Mouse (Mus musculus): ENCODE data around the gene Tcap. TPM values are rescaled to one million over a fixed set of nuclear protein-coding genes. Genes with fewer than 3 reads are reported as not detected.

Tcap gene
- polyA plus RNA-seq, 1 experiment from 2014 or later = not detected

DNA sequence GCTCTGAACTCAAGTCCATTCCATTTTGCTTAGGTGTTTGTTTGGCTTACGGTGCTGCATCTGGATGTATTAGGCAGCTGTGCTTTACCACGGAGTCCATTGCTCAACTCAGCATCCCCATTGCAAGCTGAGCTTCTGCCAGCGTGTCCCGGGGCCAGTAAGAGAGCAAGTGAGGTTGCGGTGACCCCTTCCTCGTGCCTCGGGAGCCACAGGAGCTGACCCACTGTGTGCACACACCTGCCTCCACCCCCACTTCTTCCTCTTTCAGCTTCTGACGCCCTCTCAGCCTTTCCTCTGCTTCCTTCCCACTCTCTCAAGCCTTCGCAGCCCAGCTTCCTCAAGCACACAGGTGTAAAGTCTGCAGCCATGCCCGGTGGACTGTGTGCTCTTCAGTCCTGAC, 17.3 kb upstream of the Tcap start:
- no peaks in the 10 kb centered on the region for H3K27me3 ChIP-seq
- ATAC-seq = no peak
- TF ChIP-seq CTCF (IDR thresholded peaks at IDR 0.05) = no peak
- POLR2A ChIA-PET = interaction anchor here (2.9 kb wide), 1 partner anchor 8 kb away, joined by 10 read pairs; the partner anchor contains the start of gene Stard3
- no peak for DNase-seq (ENCODE audit: low read depth, low spot score)
- CTCF ChIA-PET = interaction anchor here (1.4 to 4.3 kb wide), 3 partner anchors 11 to 125 kb away, joined by 4 to 25 read pairs (median 10); no protein-coding TSS in a partner anchor
- in situ Hi-C loops (cut with MboI; ENCODE audit: low pct_unique_long_range_greater_than_20kb) = no loop called here

DNA sequence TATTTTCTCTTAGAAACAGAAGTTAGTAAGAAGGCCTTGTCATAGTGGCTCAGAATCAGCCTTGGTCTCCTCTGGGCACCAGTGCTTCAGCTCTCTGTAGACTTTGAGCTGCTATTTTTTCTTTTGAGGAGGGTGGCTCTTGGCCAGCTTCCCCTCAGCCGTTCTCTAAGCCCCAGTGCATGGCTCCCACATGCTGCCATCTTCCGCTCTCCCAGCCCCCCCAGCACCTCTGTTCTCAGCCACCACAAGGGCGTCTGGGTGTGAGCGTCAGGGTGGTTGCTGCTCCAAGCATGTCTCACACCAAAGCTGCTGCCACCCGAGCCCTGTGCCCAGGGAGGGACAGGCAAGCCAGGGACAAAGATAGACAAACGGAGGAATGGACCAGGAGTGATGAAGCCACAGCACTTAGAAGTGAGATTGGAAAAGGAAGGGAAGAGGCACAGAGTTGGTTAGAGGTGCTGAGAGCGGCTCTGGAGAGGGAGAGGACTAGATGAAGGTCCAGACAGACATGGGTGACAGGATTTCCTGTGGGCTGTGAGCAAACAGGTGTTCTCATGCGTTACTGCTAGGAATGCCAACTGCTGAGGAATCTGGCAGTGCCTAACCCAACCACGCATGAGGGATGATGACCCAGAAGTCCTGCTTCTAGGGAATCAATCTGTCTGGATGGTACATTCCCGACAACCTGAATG, 16.3 kb upstream of the Tcap start:
- no peak for DNase-seq (ENCODE audit: low read depth, low spot score)
- CTCF ChIA-PET = interaction anchor here (0.8 to 4.3 kb wide), 5 partner anchors 10 to 127 kb away, joined by 3 to 25 read pairs (median 4); no protein-coding TSS in a partner anchor
- ATAC-seq = no peak
- in situ Hi-C loops (cut with MboI; ENCODE audit: low pct_unique_long_range_greater_than_20kb) = no loop called here
- H3K27me3 ChIP-seq = no peaks in the 10 kb centered on the region
- TF ChIP-seq CTCF (IDR thresholded peaks at IDR 0.05) = no peak
- POLR2A ChIA-PET = interaction anchor here (2.9 kb wide), 1 partner anchor 9 kb away, joined by 10 read pairs; the partner anchor contains the start of gene Stard3

DNA sequence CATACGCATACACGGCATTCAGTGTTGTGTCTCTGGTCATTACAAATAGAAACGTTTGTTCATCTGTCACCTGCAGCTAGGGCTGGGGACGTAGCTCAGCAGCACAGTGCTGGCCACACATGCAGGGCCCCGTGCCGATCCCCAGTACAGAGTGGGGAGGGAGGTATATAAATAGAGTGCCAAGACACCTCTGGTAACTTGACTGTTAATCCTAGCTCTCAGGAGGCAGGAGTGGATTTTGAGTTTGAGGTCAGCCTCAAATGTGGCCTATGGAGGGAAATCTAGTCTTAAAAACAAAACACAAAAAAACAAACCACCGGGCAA, 15.8 kb upstream of the Tcap start:
- POLR2A ChIA-PET = interaction anchor here (0.5 to 2.9 kb wide), 2 partner anchors 9 to 560 kb away, joined by 4 to 10 read pairs; partner anchors contain the start of gene Stard3
- no peak for TF ChIP-seq CTCF (IDR thresholded peaks at IDR 0.05)
- ATAC-seq (no peak), DNase-seq (ENCODE audit: low read depth, low spot score) (no peak)
- CTCF ChIA-PET = interaction anchor here (0.8 to 4.3 kb wide), 5 partner anchors 9 to 25 kb away, joined by 3 to 25 read pairs (median 7); no protein-coding TSS in a partner anchor
- in situ Hi-C loops (cut with MboI; ENCODE audit: low pct_unique_long_range_greater_than_20kb) = no loop called here
- no peaks in the 10 kb centered on the region for H3K27me3 ChIP-seq

DNA sequence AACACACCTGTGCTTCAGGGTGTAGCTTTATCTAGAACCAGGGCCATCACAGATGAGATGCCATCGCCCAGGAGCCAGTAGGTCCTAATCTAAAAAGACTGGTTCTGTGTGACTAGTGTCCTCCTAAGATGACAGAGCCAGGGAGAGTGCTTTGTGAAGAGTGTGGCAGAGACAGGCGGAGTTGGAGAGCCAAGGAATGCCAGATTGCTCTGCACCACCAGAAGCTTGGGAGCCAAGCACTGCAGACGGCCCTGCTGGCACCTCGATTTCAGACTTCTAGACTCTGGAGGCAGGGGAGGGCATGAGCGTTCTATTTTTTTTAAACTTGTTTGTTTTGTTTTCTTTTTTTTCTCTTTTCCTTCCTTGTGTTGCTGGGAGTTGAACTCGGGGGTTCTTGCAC, 14.3 kb upstream of the Tcap start:
- H3K27me3 ChIP-seq = no peaks in the 10 kb centered on the region
- in situ Hi-C loops (cut with MboI; ENCODE audit: low pct_unique_long_range_greater_than_20kb) = no loop called here
- DNase-seq (ENCODE audit: low read depth, low spot score) (no peak), ATAC-seq (no peak)
- ChIA-PET POLR2A (interaction anchor here (2.9 kb wide), 1 partner anchor 11 kb away, joined by 10 read pairs; the partner anchor contains the start of gene Stard3), CTCF (interaction anchor here (1.4 to 7.5 kb wide), 2 partner anchors 20 to 26 kb away, joined by 7 to 73 read pairs; no protein-coding TSS in a partner anchor)
- TF ChIP-seq CTCF (IDR thresholded peaks at IDR 0.05) = no peak

DNA sequence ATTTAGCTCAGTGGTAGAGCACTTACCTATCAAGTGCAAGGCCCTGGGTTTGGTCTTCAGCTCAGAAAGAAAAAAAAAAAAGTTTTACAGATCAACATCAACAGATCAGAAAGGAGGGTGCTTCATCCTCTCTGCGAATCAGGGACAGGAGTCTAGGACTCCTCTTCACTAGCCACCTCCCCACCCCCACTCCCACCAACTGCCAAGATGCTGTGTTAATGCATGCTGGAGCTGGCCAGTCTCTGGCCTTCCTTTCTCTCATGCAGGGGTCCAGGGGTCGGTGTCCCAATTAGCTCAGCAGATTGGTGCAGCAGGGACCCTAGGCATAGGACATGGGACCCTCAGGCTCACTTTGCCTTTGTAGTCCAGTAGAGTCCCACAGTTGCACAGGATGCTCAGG, 13.0 kb upstream of the Tcap start:
- DNase-seq (ENCODE audit: low read depth, low spot score) = no peak
- TF ChIP-seq CTCF (IDR thresholded peaks at IDR 0.05) = no peak
- no peak for ATAC-seq
- ChIA-PET CTCF (interaction anchor here (3.4 to 7.5 kb wide), 2 partner anchors 8 to 27 kb away, joined by 29 to 73 read pairs; no protein-coding TSS in a partner anchor), POLR2A (no interaction called here)
- no peaks in the 10 kb centered on the region for H3K27me3 ChIP-seq
- in situ Hi-C loops (cut with MboI; ENCODE audit: low pct_unique_long_range_greater_than_20kb) = no loop called here

- in situ Hi-C loops (cut with MboI; ENCODE audit: low pct_unique_long_range_greater_than_20kb) = no loop called here
- ATAC-seq (no peak), DNase-seq (ENCODE audit: low read depth, low spot score) (no peak)
- no peaks in the 10 kb centered on the region for H3K27me3 ChIP-seq
- ChIA-PET POLR2A (no interaction called here), CTCF (interaction anchor here (0.9 to 7.5 kb wide), 11 partner anchors 9 to 104 kb away, joined by 3 to 73 read pairs (median 5); partner anchors contain the start of genes Erbb2, Stard3 and Tcap)
- TF ChIP-seq CTCF (IDR thresholded peaks at IDR 0.05) = no peak
Measured at GRCm38 (mm10) chr11:98371556-98372240, 11.9 kb upstream of the Tcap start.

- in situ Hi-C loops (cut with MboI; ENCODE audit: low pct_unique_long_range_greater_than_20kb) = no loop called here
Measured at GRCm38 (mm10) chr11:98372406-98372805, 11.2 kb upstream of the Tcap start.

GRCm38 (mm10) chr11:98373244-98373643, 10.4 kb upstream of the Tcap start:
- POLR2A ChIA-PET = interaction anchor here (0.8 to 1.7 kb wide), 4 partner anchors 9 to 41 kb away, joined by 3 to 4 read pairs (median 3); partner anchors contain the start of gene Stard3
- no peak for DNase-seq (ENCODE audit: low read depth, low spot score)
- no peak for ATAC-seq
- no peak for TF ChIP-seq CTCF (IDR thresholded peaks at IDR 0.05)
- no peaks in the 10 kb centered on the region for H3K27me3 ChIP-seq
- CTCF ChIA-PET = interaction anchor here (1.1 to 7.5 kb wide), 9 partner anchors 10 to 34 kb away, joined by 3 to 73 read pairs (median 8); partner anchors contain the start of gene Tcap
- in situ Hi-C loops (cut with MboI; ENCODE audit: low pct_unique_long_range_greater_than_20kb) = no loop called here

More at GRCm38 (mm10) chr11:98372406-98372805, 11.2 kb upstream of the Tcap start:
- ChIA-PET CTCF (interaction anchor here (0.7 to 7.5 kb wide), 12 partner anchors 8 to 105 kb away, joined by 3 to 73 read pairs (median 4); partner anchors contain the start of genes Erbb2, Stard3 and Tcap), POLR2A (interaction anchor here (0.5 to 1.0 kb wide), 2 partner anchors 14 to 16 kb away, joined by 3 read pairs; partner anchors contain the start of gene Stard3)
- ATAC-seq = peak; percentile 20
- H3K27me3 ChIP-seq = no peaks in the 10 kb centered on the region
- DNase-seq (ENCODE audit: low read depth, low spot score) = no peak
- no peak for TF ChIP-seq CTCF (IDR thresholded peaks at IDR 0.05)

GRCm38 (mm10) chr11:98374266-98374665, 9.3 kb upstream of the Tcap start:
- in situ Hi-C loops (cut with MboI; ENCODE audit: low pct_unique_long_range_greater_than_20kb) = no loop called here
- no peak for ATAC-seq

GRCm38 (mm10) chr11:98376756-98377155, 6.9 kb upstream of the Tcap start:
- ChIA-PET POLR2A (no interaction called here), CTCF (interaction anchor here (1.0 to 2.4 kb wide), 3 partner anchors 10 to 34 kb away, joined by 3 to 10 read pairs (median 5); no protein-coding TSS in a partner anchor)
- ATAC-seq (no peak), DNase-seq (ENCODE audit: low read depth, low spot score) (no peak)
- no peaks in the 10 kb centered on the region for H3K27me3 ChIP-seq
- TF ChIP-seq CTCF (IDR thresholded peaks at IDR 0.05) = no peak
- in situ Hi-C loops (cut with MboI; ENCODE audit: low pct_unique_long_range_greater_than_20kb) = no loop called here

More at GRCm38 (mm10) chr11:98374266-98374665, 9.3 kb upstream of the Tcap start:
- ChIA-PET CTCF (interaction anchor here (0.7 to 7.5 kb wide), 3 partner anchors 13 to 35 kb away, joined by 3 to 73 read pairs (median 3); no protein-coding TSS in a partner anchor), POLR2A (interaction anchor here (0.6 to 1.7 kb wide), 2 partner anchors 10 to 19 kb away, joined by 3 to 4 read pairs; no protein-coding TSS in a partner anchor)
- TF ChIP-seq CTCF (IDR thresholded peaks at IDR 0.05) = no peak
- H3K27me3 ChIP-seq = no peaks in the 10 kb centered on the region
- no peak for DNase-seq (ENCODE audit: low read depth, low spot score)
